Mouse (Mus musculus) natural killer cell, adult 2 months (primary cell): ENCODE results near the gene Fbxw4.
"Not testable (repeated sequence)": the region's sequence is repeated elsewhere in the genome, so short reads cannot be mapped to it uniquely, and the experiment has no call there.

Experiments used
- DNase-seq, 2 experiments: peaks; one replicate each; pipeline ENCODE4 v3.0.0; 2022; ENCODE audit warnings: low spot score in 2 of 2

Fbxw4 gene

DNA sequence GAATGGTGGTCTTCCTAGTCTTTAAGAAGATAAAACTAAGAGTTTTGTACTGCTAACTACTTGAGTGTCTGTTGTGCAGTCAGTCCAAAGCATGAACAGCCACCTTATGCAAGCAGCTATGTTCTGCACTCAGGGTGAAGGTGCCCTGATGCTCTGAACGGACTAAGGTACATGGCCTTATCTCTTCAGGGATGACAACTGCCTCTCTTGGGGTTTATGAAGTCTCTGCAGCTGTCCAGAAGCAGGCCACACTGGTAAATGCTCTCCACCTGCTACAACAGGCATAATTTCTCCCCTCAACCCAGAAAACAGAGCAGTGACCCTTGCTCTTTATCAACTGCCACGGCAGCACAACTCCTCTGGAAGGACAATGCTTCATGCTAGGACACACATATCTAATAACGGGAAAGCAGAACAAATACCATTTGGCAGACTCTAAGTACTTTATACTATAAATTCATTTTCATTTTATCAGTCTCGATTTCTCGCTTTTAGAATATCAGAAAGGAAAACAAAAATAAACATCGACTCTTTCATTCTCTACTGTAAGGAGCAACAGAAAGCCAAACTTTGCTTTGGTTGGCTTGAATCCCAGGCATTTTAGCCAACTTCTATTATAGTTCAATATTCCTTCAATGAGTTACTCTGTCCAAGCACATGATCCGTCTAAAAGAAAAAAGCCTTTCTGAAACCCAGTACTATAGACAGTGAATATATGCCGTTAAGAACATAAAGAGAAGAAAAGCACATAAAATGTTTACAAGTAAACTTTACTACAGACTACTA, 3.1 kb downstream of the Fbxw4 start:
- DNase-seq: no peak

DNA sequence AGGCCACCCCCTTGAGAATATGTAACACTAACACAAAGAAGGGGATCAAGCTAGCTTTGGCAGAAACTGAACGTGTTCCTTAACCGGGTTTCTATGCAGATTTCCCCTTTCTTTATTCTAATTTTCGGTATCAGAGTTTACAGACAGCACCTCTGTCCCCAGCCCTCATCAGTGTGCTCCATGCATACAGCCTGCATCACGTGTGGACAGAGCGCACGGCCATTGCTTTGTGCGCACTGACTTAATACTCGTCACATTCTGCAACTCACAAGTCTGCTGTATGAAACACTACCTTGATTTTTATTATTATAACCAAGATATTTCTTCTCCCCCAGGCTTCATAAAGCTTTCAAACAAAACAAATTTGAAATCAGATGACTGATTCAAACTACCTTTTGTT, 4.2 kb downstream of the Fbxw4 start:
- DNase-seq: no peak

DNA sequence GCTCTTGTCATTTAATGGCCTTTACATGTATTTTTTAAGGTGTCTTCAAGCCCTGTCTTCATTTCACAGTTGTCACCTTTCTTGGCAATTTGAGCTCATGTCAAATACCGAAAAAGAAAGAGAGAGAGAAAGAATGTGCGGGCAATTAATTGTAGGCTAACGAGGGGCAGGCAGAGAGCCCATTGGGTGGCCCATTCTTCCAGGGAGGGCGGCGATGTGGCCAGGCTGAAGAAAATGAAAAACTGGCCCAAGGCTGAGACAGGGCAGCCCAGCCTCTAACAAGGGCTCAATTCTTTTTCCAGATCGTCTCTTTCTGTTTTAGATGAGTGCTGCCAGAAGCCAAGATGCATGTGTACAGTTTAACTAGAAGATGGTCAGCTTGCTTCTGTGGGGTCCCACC, 6.1 kb downstream of the Fbxw4 start:
- DNase-seq: no peak

GRCm38 (mm10) chr19:45652286-45652988, 7.7 kb downstream of the Fbxw4 start:
- DNase-seq: no peak

DNA sequence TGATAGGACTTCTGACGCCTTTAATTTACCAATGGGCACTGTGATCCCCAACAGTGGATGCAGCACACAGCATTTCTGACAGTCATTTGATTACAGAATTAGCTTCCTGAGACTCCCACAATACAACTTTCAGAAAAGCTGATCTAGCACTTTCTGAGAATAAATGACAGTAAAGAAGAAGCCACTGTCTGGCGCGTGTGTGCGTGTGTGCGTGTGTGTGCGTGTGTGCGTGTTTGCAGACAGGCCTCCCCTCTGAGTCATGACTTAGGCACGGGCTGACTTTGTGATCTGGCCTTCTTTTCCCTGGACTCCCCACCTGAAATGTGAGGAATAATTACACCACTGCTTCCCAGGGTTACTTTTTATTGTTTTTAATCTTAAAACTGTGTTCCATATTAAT, 8.6 kb downstream of the Fbxw4 start:
- no peak for DNase-seq

DNA sequence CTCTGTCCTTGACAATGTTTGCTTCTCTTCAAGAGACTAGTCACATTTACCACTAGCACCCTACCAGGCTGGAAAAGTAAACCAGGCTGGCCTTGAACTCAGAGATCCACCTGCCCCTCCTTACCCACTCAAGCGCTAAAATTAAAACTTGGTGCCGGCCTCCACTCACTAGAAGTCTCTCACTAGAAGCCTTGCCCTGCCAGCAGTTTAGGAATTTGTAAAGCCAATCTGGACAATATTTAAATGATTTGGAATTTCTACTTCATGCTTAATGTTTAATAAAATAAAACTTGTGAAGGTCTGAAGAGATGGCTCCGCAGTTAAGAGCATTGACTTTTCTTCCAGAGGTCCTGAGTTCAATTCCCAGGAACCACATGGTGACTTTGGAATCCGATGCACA, 10.3 kb downstream of the Fbxw4 start:
- no peak for DNase-seq

- DNase-seq: not testable (repeated sequence)
Measured at GRCm38 (mm10) chr19:45648469-45648868, 11.6 kb downstream of the Fbxw4 start.

DNA sequence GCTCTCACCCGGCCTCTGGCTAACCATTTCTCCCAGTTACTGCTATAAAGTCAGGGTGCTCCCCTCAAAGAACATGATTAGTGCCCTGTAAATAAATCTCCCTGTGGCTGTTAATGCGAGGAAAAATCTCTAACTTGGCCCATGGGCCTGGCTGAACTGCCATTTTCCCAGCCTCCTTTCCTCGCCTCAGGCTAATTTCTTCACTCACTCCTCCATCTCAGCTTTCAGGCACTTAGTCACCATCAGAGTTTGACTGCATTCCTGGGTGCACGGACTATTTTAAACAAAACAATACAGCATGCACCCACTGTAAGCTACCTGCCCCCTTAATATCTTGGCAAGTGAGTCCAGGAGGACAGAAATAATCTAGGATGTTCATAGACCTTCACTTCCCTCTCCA, 13.2 kb downstream of the Fbxw4 start:
- DNase-seq: no peak

DNA sequence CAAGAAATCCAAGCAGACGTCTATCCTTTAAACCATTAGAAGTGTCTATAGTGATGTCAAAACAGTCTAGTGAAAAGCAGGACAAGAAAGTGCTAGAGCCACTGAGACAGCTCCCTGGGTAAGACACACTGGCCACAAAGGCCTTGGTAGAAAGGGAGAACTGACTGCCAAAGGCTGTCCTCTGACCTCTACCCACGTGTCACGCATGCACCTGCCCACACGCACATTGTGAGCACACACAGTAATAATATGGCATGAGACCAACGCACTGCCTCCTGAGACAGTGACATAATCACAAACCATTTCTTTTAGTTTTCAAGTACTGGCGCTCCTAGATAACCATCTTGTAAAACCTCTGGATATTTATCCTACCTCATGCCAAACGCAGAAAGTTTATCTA, 19.4 kb downstream of the Fbxw4 start:
- no peak for DNase-seq

GRCm38 (mm10) chr19:45635960-45636359, 24.2 kb downstream of the Fbxw4 start:
- no peak for DNase-seq

- DNase-seq: no peak
Measured at GRCm38 (mm10) chr19:45631584-45631983, 28.5 kb downstream of the Fbxw4 start.

- DNase-seq: peak; percentile 8 to 21
Measured at GRCm38 (mm10) chr19:45630953-45631352, 29.2 kb downstream of the Fbxw4 start.

DNA sequence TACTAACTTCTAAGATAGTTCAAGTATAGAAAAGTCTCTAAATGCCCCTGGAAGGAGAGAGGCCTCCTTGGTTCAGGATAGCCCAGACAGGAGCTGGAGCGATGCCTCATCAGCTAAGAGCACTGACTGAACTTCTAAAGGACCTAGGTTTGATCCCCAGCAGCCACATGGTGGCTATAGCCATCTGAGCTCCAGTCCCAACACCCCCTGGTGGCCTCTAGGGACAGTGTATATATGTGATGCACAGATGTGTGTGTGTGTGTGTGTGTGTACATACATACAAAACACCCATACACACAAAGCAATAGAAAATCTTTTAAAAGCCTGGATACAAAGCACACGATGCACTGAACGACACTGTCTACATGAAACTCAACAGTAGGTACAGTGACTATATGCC, 30.9 kb downstream of the Fbxw4 start:
- peak; percentile 18 to 33 for DNase-seq

GRCm38 (mm10) chr19:45628649-45629048, 31.5 kb downstream of the Fbxw4 start:
- no peak for DNase-seq

GRCm38 (mm10) chr19:45627036-45627435, 33.1 kb downstream of the Fbxw4 start:
- DNase-seq: no peak

GRCm38 (mm10) chr19:45623710-45624109, 36.4 kb downstream of the Fbxw4 start:
- no peak for DNase-seq

GRCm38 (mm10) chr19:45622144-45622543, 38.0 kb downstream of the Fbxw4 start:
- DNase-seq: no peak

GRCm38 (mm10) chr19:45621061-45621460, 39.1 kb downstream of the Fbxw4 start:
- no peak for DNase-seq

- DNase-seq: no peak
Measured at GRCm38 (mm10) chr19:45619744-45620501, 40.2 kb downstream of the Fbxw4 start.

- DNase-seq: no peak
Measured at GRCm38 (mm10) chr19:45618184-45618583, 41.9 kb downstream of the Fbxw4 start.

DNA sequence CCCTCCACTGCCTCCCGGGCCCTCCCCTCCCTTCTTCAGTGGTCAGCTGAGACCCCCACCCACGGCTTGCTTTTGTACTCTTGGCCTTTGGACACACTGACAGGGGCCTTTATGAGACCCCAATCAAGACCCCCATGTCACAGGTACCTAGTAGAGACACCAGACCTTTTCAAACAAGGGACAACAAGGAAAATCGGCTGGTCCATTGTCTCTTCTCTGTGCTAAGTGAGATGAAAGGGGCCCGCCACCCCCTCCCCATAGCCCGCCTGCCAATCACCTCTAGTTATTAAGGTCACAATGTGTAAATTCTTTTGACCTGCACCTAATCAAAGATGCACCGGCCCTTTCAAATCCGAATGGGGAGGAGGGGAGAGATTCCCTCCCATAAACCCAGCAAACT, 43.4 kb downstream of the Fbxw4 start:
- no peak for DNase-seq

GRCm38 (mm10) chr19:45616214-45616518, 43.9 kb downstream of the Fbxw4 start:
- DNase-seq: no peak
